Mouse (Mus musculus) stomach, postnatal 0 days (tissue): ENCODE data around the gene Gm32742. TPM values are rescaled to one million over a fixed set of nuclear protein-coding genes. Genes with fewer than 3 reads are reported as not detected.

Experiments used
- ATAC-seq: fragments of 200-750 bp; cut with Nextera tagmentation; 2 replicates; pipeline ENCODE4 v1.8.0; 2017; ENCODE audit not compliant: low FRiP score, low TSS enrichment
- DNase-seq: peaks from one replicate; pipeline ENCODE4 v3.0.0-alpha.2; 2016; ENCODE audit warnings: low spot score
- H3K27ac ChIP-seq: fragments of 300-500 bp; sonication (generic); replicated peaks from 2 replicates; pipeline ENCODE4 v1.5.1; 2014; ENCODE audit warnings: mild to moderate bottlenecking, control low read depth
- H3K27me3 ChIP-seq: fragments of 300-500 bp; sonication (generic); 2 replicates; pipeline ENCODE4 v1.6.1; 2014; ENCODE audit warnings: low read length; ENCODE audit not compliant: control insufficient read depth, insufficient read depth
- H3K36me3 ChIP-seq: fragments of 300-500 bp; sonication (generic); 2 replicates; pipeline ENCODE4 v1.6.1; 2014; ENCODE audit warnings: low read length, mixed read lengths; ENCODE audit not compliant: control insufficient read depth, insufficient read depth
- H3K4me1 ChIP-seq: fragments of 300-500 bp; sonication (generic); replicated peaks from 2 replicates; pipeline ENCODE4 v1.6.1; 2014; ENCODE audit warnings: antibody characterized with exemption; ENCODE audit not compliant: control insufficient read depth, insufficient read depth
- H3K4me2 ChIP-seq: fragments of 300-500 bp; sonication (generic); replicated peaks from 2 replicates; pipeline ENCODE4 v1.6.1; 2014; ENCODE audit warnings: low read depth, mild to moderate bottlenecking, control low read depth, moderate library complexity
- H3K4me3 ChIP-seq: fragments of 300-500 bp; sonication (generic); 2 replicates; pipeline ENCODE4 v1.5.1; 2014; ENCODE audit warnings: low read depth, low read length, control low read depth
- H3K9ac ChIP-seq: fragments of 300-500 bp; sonication (generic); 2 replicates; pipeline ENCODE4 v1.6.1; 2014; ENCODE audit warnings: mild to moderate bottlenecking, low read length, control low read depth, mixed read lengths
- H3K9me3 ChIP-seq: fragments of 300-500 bp; sonication (generic); 2 replicates; pipeline ENCODE4 v1.6.1; 2016; ENCODE audit warnings: low read length; ENCODE audit not compliant: control insufficient read depth
- CTCF ChIP-seq: IDR thresholded peaks from 2 replicates; pipeline ENCODE4 v1.5.1; 2016; ENCODE audit warnings: antibody characterized with exemption, low read depth, mild to moderate bottlenecking, moderate library complexity
- EP300 ChIP-seq: optimal IDR thresholded peaks from 2 replicates; pipeline ENCODE3; 2016; ENCODE audit warnings: antibody characterized with exemption
- WGBS: fragments of 180-500 bp; shearing (Covaris S2); extraction: QIAGEN DNeasy Blood & Tissue Kit; methylation state at CpG from one replicate; pipeline ENCODE4 v1.1.7; 2014; 5-methylcytosine and 5-hydroxymethylcytosine counted together
- polyA plus RNA-seq: library from polyadenylated mRNA; unstranded; fragments of >200 nt; fragmentation: Nextera tagmentation; extraction: Ambion mirVana; gene quantifications from 2 replicates; pipeline ENCODE4 v1.2.1, GENCODE M21; 2015

Gm32742 gene
- polyA plus RNA-seq, 1 experiment from 2014 or later = 0.08 TPM

- Histone ChIP-seq H3K9me3 (no peaks in the 10 kb centered on the region), H3K27ac (no peak overlapping the region), H3K4me3 (no peak overlapping the region), H3K9ac (no peak overlapping the region), H3K4me1 (no peaks in the 10 kb centered on the region), H3K36me3 (no peaks in the 10 kb centered on the region), H3K27me3 (no peaks in the 10 kb centered on the region), H3K4me2 (no peak overlapping the region)
- ATAC-seq (no peak), DNase-seq (no peak)
- WGBS = 82% methylated on average over 4 of the region's 4 CpGs
- TF ChIP-seq EP300 (no peak), CTCF (no peak)
Observed at GRCm38 (mm10) chr9:51194790-51195189, 29.5 kb upstream of the Gm32742 start.

GRCm38 (mm10) chr9:51190655-51191054 is 25.3 kb upstream of the Gm32742 start:
- Histone ChIP-seq H3K9me3 (no peaks in the 10 kb centered on the region), H3K4me2 (no peak overlapping the region), H3K27me3 (no peaks in the 10 kb centered on the region), H3K4me3 (no peak overlapping the region), H3K9ac (no peak overlapping the region), H3K36me3 (no peaks in the 10 kb centered on the region), H3K27ac (no peak overlapping the region), H3K4me1 (no peaks in the 10 kb centered on the region)
- TF ChIP-seq CTCF (no peak), EP300 (no peak)
- ATAC-seq = no peak
- no peak for DNase-seq
- 83% methylated on average over 3 of the region's 3 CpGs for WGBS

DNA sequence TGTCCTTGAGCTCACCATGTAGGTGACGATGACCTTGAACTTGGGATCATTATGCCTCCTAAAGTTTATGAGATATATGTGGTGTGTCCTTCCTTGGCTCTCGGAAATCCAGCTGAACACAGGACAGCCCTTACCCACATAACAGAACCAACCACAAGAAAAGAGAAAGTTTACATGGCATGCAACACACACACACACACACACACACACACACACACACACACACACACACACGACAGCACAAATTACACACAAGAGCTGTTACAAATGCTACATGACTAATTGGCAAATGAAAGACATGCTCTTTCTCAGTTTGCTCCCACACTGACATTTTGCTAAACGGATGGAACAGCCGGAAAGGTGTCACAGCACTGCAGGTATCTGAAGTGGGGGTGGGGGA is 20.6 kb upstream of the Gm32742 start:
- H3K4me3 ChIP-seq = no peak overlapping the region
- WGBS = 79% methylated on average over 5 of the region's 5 CpGs
- H3K4me2 ChIP-seq = no peak overlapping the region
- H3K27me3 ChIP-seq = no peaks in the 10 kb centered on the region
- TF ChIP-seq EP300 (no peak), CTCF (no peak)
- ATAC-seq (no peak), DNase-seq (no peak)
- no peak overlapping the region for H3K9ac ChIP-seq
- H3K36me3 ChIP-seq = no peaks in the 10 kb centered on the region
- H3K27ac ChIP-seq = no peak overlapping the region
- no peaks in the 10 kb centered on the region for H3K4me1 ChIP-seq
- no peaks in the 10 kb centered on the region for H3K9me3 ChIP-seq

DNA sequence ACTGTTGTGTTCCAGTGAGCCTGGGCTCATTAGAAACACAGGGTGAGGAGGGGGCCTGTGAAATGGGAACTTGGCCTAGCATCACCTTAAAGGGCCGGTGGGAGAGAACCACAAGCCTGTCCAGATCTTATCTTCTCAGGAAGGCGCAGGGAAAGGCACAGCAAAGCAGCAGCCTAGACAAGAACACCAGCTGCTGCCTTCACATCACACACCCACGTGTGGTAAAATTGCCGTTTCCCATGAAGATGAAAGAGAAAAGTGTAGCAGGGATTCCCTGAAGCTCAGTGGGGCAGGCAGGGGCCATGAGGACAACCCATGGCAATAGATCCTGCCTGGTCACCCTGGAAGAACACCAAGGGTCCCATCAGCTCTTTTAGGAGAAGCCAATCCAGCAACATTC is 20.1 kb upstream of the Gm32742 start:
- Histone ChIP-seq H3K9me3 (no peaks in the 10 kb centered on the region), H3K4me2 (no peak overlapping the region), H3K36me3 (no peaks in the 10 kb centered on the region), H3K4me3 (no peak overlapping the region), H3K9ac (no peak overlapping the region), H3K4me1 (no peaks in the 10 kb centered on the region), H3K27ac (no peak overlapping the region), H3K27me3 (no peaks in the 10 kb centered on the region)
- TF ChIP-seq CTCF = no peak
- TF ChIP-seq EP300 = no peak
- 69% methylated on average over 4 of the region's 4 CpGs for WGBS
- DNase-seq (no peak), ATAC-seq (no peak)

DNA sequence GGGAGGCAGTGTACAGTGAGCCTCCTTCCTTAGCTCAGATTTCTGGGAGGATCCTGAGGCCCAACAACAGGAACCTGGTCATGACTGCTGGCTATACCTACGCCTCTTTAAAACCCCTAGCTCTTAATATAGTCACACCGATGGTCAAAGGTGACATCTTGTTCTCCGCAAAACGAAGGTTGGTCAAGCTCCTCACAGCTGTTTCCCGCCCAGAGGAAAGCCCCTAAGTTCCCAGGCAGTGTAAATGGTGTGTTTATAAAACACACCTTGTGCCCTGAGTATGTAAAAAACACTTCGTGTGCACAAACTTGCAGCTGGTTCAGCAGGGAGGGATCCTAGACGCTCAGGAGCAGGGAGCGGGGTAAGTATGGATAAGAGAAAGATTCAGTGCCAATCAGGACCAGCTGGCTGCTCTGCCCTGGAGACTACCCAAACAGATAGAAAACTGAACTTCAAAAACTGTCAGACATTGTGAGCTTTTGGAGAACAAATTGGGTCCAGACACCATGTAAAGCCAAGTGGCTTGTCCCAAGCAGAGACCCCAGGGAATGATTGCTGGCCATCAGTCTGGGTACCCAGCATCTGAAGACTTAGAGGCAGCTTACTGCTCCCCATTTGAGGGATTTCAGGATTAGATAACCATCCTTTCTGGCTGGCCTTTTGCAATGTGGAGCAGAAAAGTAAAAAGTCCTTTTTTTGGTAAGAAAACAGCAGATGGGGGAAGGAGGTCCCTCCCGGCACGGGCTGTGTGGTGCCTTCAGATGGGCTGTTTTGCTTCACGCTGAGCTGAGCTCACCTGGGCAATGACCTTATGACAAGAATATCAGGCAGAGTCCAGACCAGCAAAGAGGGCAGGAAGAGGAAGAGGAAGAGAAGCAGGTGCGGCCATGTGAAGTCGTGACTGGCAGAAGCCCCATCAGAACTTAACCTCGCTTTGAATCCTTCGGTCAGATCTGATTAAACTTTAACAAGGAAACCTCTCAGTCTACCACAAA is 17.7 kb upstream of the Gm32742 start:
- DNase-seq = no peak
- H3K27ac ChIP-seq = no peak overlapping the region
- H3K9me3 ChIP-seq = no peaks in the 10 kb centered on the region
- no peak overlapping the region for H3K9ac ChIP-seq
- no peaks in the 10 kb centered on the region for H3K4me1 ChIP-seq
- H3K27me3 ChIP-seq = no peaks in the 10 kb centered on the region
- H3K4me2 ChIP-seq = no peak overlapping the region
- no peak overlapping the region for H3K4me3 ChIP-seq
- 62% methylated on average over 15 of the region's 15 CpGs for WGBS
- TF ChIP-seq CTCF = no peak
- TF ChIP-seq EP300 = no peak
- H3K36me3 ChIP-seq = no peaks in the 10 kb centered on the region
- ATAC-seq = no peak

- 75% methylated on average over 5 of the region's 5 CpGs for WGBS
Observed at GRCm38 (mm10) chr9:51180621-51181020, 15.3 kb upstream of the Gm32742 start.

More at GRCm38 (mm10) chr9:51180621-51181020, 15.3 kb upstream of the Gm32742 start:
- no peak for ATAC-seq
- TF ChIP-seq CTCF (no peak), EP300 (no peak)
- Histone ChIP-seq H3K27ac (no peak overlapping the region), H3K4me2 (no peak overlapping the region), H3K36me3 (no peaks in the 10 kb centered on the region), H3K4me3 (no peak overlapping the region), H3K9me3 (no peaks in the 10 kb centered on the region), H3K27me3 (no peaks in the 10 kb centered on the region), H3K4me1 (no peaks in the 10 kb centered on the region), H3K9ac (no peak overlapping the region)
- no peak for DNase-seq
